Mouse (Mus musculus) R1 (cell line): ENCODE results near the gene Ppp1r14a.
A peak's percentile ranks its signal among the peaks of the same experiment; 100 is the strongest.

Source experiments
- DNase-seq: peaks from one replicate; pipeline ENCODE4 v3.0.0-alpha.2; 2018; ENCODE audit warnings: low read depth, low spot score

Ppp1r14a gene

DNA sequence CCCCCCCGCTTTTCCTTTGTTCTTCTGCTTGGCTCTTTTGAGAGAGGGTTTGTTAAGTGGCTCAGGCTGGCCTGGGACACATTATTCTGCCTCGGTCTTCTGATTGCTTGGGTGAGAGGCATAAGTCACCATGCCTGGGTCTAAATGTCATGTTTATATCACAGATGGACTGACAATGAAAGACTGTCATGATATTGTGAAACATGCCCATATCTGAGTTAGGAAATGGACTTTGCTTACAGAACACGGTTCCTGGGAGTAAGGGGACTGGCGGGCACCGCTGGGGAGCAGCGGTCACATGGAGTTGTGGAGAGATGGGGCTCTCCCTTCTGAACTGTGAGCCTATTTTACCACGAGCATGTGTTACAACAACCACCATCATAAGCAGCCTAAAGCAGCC is 45.0 kb downstream of the Ppp1r14a start:
- DNase-seq, result no peak

DNA sequence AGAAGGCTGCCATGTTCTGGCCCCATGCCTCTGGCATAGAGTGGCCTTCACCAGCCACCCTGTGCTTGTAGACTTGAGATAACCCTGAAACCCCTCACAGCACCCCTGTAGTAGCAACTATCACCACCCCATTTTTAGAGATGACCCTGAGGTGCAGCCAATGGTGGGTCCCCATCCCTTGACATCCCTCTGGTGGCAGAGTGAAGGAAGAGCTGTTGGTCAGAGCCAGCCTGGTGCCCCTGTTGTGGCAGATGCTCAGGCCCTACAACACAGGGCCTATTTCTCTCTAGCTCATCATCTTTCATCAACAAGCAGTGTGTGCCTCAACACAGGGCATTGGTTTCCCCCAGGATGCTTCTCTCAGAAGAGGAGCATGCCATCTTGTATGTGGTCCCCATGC is 46.2 kb downstream of the Ppp1r14a start:
- DNase-seq, result no peak

- DNase-seq, result no peak
Observed at GRCm38 (mm10) chr7:29335841-29336671, 46.9 kb downstream of the Ppp1r14a start.

GRCm38 (mm10) chr7:29336795-29337319 is 47.7 kb downstream of the Ppp1r14a start:
- DNase-seq, result no peak

DNA sequence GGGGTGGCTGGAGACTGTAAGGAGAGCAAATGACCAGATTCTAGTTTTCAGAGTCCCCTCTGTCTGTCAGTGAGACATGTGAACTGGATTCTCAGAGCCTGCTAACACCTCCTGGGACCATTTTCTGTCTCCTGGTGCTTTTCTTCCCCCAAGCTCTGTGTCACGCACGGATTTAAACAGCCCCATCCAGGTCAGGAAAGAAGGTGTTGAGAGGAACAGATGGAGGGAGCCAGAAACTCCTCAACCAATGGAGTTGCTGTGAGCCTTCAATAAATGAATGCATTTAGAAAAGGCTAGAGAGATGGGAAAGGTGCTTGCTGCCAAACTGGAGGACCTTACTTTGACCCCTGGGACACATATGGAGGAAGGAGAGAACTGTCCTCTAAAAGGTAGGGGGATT is 48.7 kb downstream of the Ppp1r14a start:
- DNase-seq, result no peak

DNA sequence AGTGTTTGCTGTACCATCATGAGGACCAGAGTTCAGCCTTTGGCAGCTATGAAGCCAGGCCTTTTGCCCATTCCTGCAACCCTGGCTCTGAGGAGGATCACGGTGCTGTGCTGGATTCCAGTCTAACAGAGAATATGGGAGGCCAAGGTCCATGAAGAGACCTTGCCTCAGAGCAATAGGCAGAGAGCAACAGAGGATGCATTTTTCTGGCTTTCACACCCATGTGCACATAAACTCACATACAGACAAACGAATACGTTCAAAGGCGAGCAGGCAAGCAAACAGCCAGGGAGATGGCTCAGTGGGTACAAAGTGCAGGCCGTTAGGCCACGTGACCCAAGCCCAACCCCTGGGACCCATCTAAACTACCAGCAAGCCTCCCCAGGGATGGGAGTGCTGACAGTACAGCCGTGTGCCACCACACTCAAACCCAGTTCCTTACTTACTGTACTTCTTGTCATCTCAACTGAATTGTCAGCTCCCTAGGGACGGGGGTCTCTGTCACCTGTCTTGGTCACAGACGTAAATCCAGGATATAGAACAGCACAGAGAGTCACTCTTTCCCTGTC is 49.3 kb downstream of the Ppp1r14a start:
- no peak for DNase-seq

GRCm38 (mm10) chr7:29338984-29339679 is 50.0 kb downstream of the Ppp1r14a start:
- DNase-seq, result no peak

- no peak for DNase-seq
Observed at GRCm38 (mm10) chr7:29340247-29340646, 51.1 kb downstream of the Ppp1r14a start.

DNA sequence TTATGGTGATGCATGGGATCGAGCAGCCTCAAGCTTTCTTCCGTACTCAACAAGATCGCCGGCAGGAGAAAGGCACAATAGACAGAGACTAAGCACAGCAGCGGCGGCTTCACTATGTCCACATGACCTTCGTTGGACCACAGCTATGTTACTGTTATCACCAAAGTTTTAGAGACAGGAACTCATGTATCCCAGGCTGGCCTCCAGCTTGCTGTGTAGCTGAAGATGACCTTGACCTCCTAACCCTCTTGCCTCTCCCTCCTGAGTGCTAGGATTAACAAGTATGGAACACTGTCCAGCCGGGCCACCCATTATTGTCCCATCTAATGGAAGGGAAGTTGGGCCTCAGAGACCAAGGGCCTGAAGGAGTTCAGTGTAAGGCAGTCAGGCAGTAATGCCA is 51.7 kb downstream of the Ppp1r14a start:
- DNase-seq, result peak; percentile 44

DNA sequence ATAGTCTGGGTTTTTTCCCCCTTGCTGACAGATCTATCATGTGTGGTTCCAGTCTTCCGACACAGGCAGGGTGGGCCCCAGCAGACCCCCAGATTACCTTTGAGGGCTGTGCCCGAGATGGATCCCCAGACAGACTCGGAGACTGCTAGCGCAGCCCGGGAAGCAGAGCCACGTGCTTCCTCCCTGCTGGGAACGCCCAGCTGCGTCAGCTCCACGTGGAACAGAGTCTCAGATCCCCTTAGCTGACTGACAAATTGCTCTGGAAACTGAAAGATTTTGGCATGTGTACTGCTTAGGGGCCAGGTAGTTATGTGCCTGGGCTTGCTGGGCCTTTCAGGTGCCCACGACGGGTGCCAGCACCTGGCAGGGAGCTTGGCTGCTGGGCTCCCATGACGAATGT is 52.6 kb downstream of the Ppp1r14a start:
- DNase-seq, result peak; percentile 49

- DNase-seq, result peak; percentile 44
Observed at GRCm38 (mm10) chr7:29342489-29343092, 53.5 kb downstream of the Ppp1r14a start.
